Mouse (Mus musculus) embryonic stem cell, embryonic (primary cell): ENCODE data around the gene Hemk1.

Experiments
- CTCF ChIA-PET, 4 experiments: fragments of 300-600 bp in 2 of 4; fragments of 350-600 bp in 2 of 4; sonication (Branson Sonifier 250); formaldehyde crosslinking; loops; one replicate each; lab custom pipeline; 2022; ENCODE audit warnings: inconsistent platforms in 2 of 4; lab: Charles Lee
- POLR2A ChIA-PET, 4 experiments: fragments of 300-600 bp in 2 of 4; fragments of 350-600 bp in 2 of 4; sonication (Branson Sonifier 250); formaldehyde crosslinking; loops; one replicate each; lab custom pipeline; 2022; ENCODE audit warnings: antibody characterized with exemption in 4 of 4, inconsistent platforms in 1 of 4; lab: Charles Lee

Hemk1 gene

DNA sequence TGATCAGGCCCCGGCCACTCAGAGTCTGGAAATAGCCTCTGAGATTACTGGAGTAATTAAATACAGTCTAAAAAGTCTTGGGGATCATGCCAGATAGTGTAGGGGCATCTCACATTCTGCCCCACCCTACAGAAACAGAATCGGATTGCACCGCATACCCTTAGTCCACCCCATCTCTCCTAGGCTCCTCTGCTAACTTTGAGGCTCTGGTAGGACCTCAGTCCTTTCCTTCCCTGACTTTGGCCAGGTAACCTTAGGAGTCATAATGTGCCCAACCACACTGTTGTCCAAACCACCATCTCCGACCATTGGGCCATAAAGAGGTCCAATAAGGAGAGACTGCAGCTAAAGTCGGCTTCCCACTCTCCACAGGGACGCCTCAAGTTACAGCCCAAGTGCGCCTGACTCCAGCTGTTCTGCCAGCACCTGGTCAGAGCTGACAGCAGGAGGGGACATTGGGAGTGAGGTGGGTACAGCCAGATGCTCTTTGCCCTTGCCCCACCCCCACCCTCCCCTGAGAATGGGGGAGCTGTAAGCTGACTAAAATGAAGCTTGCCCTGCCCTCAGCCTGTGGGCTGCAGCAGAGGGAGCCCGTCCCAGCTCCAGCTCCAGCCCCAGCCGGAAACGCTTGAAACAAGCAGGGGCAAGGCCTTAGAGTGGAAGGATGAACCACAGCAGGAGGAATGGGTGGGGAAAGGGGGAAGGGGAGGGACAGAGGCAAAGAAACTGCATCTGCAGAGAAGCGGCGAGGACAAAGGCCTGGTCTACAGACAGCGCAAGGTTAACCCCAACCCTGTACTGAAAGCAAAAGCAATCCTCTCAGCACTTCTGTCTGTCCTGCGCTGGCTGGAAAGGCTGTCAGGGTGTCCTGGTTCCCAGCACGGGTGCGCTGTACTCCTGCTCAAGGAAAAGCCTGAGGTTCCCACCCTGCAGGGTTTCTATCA, 58.5 kb downstream of the Hemk1 start:
- ChIA-PET POLR2A (interaction anchor here (0.5 to 4.0 kb wide), 24 partner anchors 9 to 471 kb away, joined by 3 to 27 read pairs (median 4); partner anchors contain the start of genes Manf (in 2 of the 4), Mapkapk3 (in 2 of the 4), 6430571L13Rik (in 1 of the 4) and Rbm15b (in 1 of the 4)), CTCF (interaction anchor here (0.5 to 2.1 kb wide), 13 partner anchors 9 to 646 kb away, joined by 3 to 16 read pairs (median 4); partner anchors contain the start of gene Mapkapk3 (in 3 of the 4))

- POLR2A ChIA-PET: interaction anchor here in 3 of 4 experiments (0.7 to 4.0 kb wide), 11 partner anchors 8 to 392 kb away, joined by 3 to 27 read pairs (median 6); partner anchors contain the start of genes Mapkapk3 (in 2 of the 3) and Rbm15b (in 1 of the 3)
- CTCF ChIA-PET: interaction anchor here in 3 of 4 experiments (0.7 to 2.1 kb wide), 4 partner anchors 10 to 11 kb away, joined by 3 to 16 read pairs (median 12); partner anchors contain the start of gene Mapkapk3 (in 2 of the 3)
Observed at GRCm38 (mm10) chr9:107278527-107279377, 59.4 kb downstream of the Hemk1 start.

GRCm38 (mm10) chr9:107278126-107278525, 60.0 kb downstream of the Hemk1 start:
- ChIA-PET CTCF (interaction anchor here in 1 of 4 experiments (1.0 kb wide), 1 partner anchor 10 kb away, joined by 11 read pairs; no protein-coding TSS in a partner anchor), POLR2A (interaction anchor here in 2 of 4 experiments (0.7 to 4.0 kb wide), 7 partner anchors 8 to 19 kb away, joined by 3 to 27 read pairs (median 6); partner anchors contain the start of gene Mapkapk3 (in 2 of the 2))

DNA sequence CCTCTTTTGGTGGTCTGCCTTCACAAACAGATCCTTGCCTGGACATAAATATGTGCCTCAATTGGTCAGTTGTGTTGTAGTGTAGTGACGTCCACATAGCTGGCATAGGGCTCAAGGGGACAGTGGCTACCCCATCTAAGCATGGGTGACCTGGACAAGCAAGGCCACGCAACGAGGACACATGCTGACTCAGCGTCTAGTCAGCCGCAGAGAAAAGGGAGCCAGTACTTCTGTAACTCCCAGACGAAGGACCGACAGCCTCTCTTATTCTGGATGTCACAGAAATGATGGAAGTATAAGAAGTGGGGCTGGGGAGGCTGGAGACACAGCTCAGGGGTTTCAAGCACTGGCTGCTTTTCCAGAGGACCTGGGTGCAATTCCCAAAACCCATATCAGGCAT, 60.5 kb downstream of the Hemk1 start:
- CTCF ChIA-PET: interaction anchor here in 1 of 4 experiments (1.0 kb wide), 1 partner anchor 9 kb away, joined by 11 read pairs; no protein-coding TSS in a partner anchor
- POLR2A ChIA-PET: interaction anchor here in 2 of 4 experiments (0.7 to 4.0 kb wide), 4 partner anchors 12 to 14 kb away, joined by 3 to 27 read pairs (median 13); partner anchors contain the start of gene Mapkapk3 (in 2 of the 2)
